Mouse (Mus musculus): ENCODE measurements around the gene Ccdc117. TPM values are rescaled to one million over a fixed set of nuclear protein-coding genes. Genes with fewer than 3 reads are reported as not detected.
"Not testable (repeated sequence)": the region's sequence is repeated elsewhere in the genome, so short reads cannot be mapped to it uniquely, and the experiment has no call there.

The Ccdc117 gene
- polyA plus RNA-seq, 1 experiment from 2014 or later, result 27.1 TPM

DNA sequence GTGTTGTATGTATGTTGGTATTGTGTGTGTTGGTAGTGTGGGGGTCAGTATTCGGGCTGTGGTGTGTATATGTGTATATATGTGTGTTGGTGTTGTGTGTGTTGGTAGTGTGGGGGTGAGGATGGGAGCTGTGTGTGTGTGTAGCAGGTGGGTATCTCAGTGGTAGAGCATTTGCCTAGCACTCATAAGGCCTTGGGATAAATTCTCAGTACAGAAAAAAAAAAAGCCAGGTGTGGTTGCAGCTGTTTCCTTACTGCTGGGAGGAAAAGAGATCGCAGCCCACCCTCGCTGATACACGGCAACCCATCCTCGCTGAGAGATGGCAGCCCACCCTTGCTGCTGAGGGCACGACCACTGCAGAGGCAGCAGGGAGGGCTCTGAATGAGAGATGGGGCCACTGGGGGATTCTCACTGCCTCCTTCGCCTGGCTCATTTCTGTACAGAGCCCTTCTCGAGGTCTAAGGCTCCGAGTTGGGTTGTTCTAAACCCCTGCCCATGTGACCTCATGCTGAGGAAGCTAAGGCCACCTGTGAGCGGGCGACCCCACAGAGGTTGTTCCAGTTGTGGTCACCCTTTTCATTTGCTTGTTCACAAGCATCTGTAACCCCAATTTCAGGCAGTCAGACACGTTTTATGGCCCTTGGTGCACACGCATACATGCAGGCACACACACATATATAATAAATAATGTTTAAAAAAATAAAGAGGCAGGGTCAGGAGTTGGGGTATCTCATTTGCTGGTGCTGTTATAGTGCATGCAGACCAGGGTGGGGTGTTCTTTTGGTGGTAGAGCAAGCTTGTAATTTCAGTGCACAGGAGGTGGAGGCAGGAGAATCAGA, 40.9 kb downstream of the Ccdc117 start:
- ATAC-seq (ENCODE audit: low FRiP score), result no peak
- H3K36me3 ChIP-seq (replicated peaks), result no peaks in the 10 kb centered on the region
- WGBS, result 81% methylated on average over 13 of the region's 13 CpGs
- H3K4me3 ChIP-seq (replicated peaks), result no peak overlapping the region
- H3K9me3 ChIP-seq, result no peaks in the 10 kb centered on the region
- no peaks in the 10 kb centered on the region for H3K27me3 ChIP-seq
- no peaks in the 10 kb centered on the region for H3K4me1 ChIP-seq
- no peak overlapping the region for H3K9ac ChIP-seq
- no peak overlapping the region for H3K4me2 ChIP-seq
- no peak overlapping the region for H3K27ac ChIP-seq

- ATAC-seq (ENCODE audit: low FRiP score), result no peak
- H3K4me1 ChIP-seq, result no peaks in the 10 kb centered on the region
- H3K4me3 ChIP-seq (replicated peaks), result no peak overlapping the region
- no peaks in the 10 kb centered on the region for H3K27me3 ChIP-seq
- H3K27ac ChIP-seq, result no peak overlapping the region
- no peaks in the 10 kb centered on the region for H3K36me3 ChIP-seq (replicated peaks)
- no peak overlapping the region for H3K4me2 ChIP-seq
- H3K9ac ChIP-seq, result no peak overlapping the region
- 91% methylated on average over 11 of the region's 11 CpGs for WGBS
- no peaks in the 10 kb centered on the region for H3K9me3 ChIP-seq
These were observed 41.9 kb downstream of the Ccdc117 start for GRCm38 (mm10) chr11:5499961-5500644.

- ATAC-seq (ENCODE audit: low FRiP score), result no peak
- Histone ChIP-seq H3K4me3 (replicated peaks) (no peak overlapping the region), H3K4me1 (no peaks in the 10 kb centered on the region), H3K4me2 (no peak overlapping the region), H3K9me3 (no peaks in the 10 kb centered on the region), H3K27me3 (no peaks in the 10 kb centered on the region), H3K36me3 (replicated peaks) (no peaks in the 10 kb centered on the region), H3K27ac (0 out of 2 replicates have a peak overlapping the region, but pooled peaks have one; percentile 5), H3K9ac (no peak overlapping the region)
- 84% methylated on average over 13 of the region's 13 CpGs for WGBS
These were observed 42.9 kb downstream of the Ccdc117 start for GRCm38 (mm10) chr11:5498931-5499661.

DNA sequence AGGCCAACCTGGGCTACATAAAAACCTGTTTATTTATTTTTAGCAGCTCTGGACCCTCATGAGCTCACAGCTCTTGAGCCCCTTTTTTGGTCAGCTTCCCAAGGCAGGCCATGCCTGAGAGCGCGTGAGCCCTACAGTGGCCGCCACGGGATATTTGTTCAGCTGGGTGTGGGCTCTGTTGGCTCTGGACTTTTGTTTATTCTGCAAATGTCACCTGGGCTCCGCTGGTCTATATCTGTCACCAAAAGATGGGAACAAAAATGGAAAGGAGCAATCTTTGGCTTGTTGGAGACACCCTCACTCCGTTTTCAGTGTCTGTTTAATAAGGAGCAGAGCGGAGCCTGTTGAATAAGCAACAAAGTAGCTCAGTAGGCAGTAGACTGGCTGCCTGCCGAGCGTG, 43.6 kb downstream of the Ccdc117 start:
- H3K4me3 ChIP-seq (replicated peaks), result no peak overlapping the region
- 85% methylated on average over 9 of the region's 9 CpGs for WGBS

DNA sequence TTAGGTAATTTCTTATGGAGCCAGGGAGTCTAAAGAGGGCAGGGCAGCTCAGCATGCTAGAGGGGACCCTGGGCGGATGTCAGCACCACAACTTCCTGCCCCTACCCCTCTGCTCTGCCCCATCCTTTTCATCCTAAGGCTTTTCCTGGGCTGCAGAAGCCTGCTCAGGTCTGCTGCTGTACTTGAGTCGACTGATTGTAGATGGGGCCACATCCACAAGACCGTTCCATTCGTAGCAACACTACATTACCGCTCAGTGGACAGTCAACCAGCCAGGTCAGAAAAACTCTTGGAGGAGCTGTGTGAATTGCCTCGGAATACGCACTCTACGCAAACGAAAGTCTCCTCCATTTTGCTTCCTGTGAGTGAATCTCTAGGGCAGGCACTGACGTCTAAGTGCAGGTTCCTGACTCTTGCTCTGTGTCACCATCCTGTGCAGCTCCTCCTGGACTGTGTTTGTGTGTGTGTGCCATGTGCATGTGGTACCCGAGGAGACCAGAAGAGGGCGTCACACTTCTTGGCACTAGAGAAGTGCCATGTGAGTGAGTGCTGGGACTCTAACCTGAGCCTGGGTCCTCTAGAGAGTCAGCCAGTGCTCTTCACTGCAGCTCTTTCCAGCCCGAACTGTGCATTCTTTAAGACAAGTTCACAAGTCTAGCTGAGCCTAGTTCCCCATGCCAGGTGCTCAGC, 45.3 kb downstream of the Ccdc117 start:
- WGBS, result 96% methylated on average over 13 of the region's 13 CpGs
- H3K4me1 ChIP-seq, result no peaks in the 10 kb centered on the region
- H3K9me3 ChIP-seq, result no peaks in the 10 kb centered on the region
- H3K27ac ChIP-seq, result no peak overlapping the region
- ATAC-seq (ENCODE audit: low FRiP score), result no peak
- H3K36me3 ChIP-seq (replicated peaks), result no peaks in the 10 kb centered on the region
- no peak overlapping the region for H3K9ac ChIP-seq
- H3K27me3 ChIP-seq, result no peaks in the 10 kb centered on the region
- H3K4me3 ChIP-seq (replicated peaks), result no peak overlapping the region
- no peak overlapping the region for H3K4me2 ChIP-seq

More for the DNA sequence above, 43.6 kb downstream of the Ccdc117 start:
- 0 out of 2 replicates have a peak overlapping the region, but pooled peaks have one; percentile 5 for H3K27ac ChIP-seq
- no peak overlapping the region for H3K4me2 ChIP-seq
- no peaks in the 10 kb centered on the region for H3K36me3 ChIP-seq (replicated peaks)
- no peak for ATAC-seq (ENCODE audit: low FRiP score)
- H3K4me1 ChIP-seq, result no peaks in the 10 kb centered on the region
- no peaks in the 10 kb centered on the region for H3K27me3 ChIP-seq
- H3K9ac ChIP-seq, result no peak overlapping the region
- no peaks in the 10 kb centered on the region for H3K9me3 ChIP-seq

DNA sequence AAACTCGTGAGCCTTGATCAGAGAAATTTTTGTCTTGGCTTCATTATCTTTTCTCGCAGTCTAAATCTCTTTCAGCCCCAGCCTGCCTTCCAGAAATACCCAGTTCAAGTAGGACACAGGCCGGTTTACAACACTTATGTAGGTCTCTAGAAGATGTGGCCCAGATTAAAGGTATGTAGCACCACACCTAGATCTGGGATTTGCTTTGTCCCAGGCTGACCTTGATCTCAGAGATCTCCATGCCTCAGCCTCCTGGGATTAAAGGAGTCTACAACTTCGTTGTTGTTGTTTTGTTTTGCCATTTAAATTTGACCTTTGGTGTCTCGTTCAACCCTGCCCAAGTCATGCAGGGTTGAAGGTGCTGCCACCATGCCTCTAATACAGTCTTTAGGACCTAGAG, 46.1 kb downstream of the Ccdc117 start:
- no peaks in the 10 kb centered on the region for H3K4me1 ChIP-seq
- no peaks in the 10 kb centered on the region for H3K36me3 ChIP-seq (replicated peaks)
- H3K4me2 ChIP-seq, result no peak overlapping the region
- no peak overlapping the region for H3K27ac ChIP-seq
- H3K9ac ChIP-seq, result no peak overlapping the region
- H3K27me3 ChIP-seq, result no peaks in the 10 kb centered on the region
- ATAC-seq (ENCODE audit: low FRiP score), result no peak
- 83% methylated on average over 5 of the region's 5 CpGs for WGBS
- H3K4me3 ChIP-seq (replicated peaks), result no peak overlapping the region
- H3K9me3 ChIP-seq, result no peaks in the 10 kb centered on the region

- no peak overlapping the region for H3K9ac ChIP-seq
- no peaks in the 10 kb centered on the region for H3K9me3 ChIP-seq
- no peaks in the 10 kb centered on the region for H3K27me3 ChIP-seq
- ATAC-seq (ENCODE audit: low FRiP score), result no peak
- no peaks in the 10 kb centered on the region for H3K4me1 ChIP-seq
- H3K4me2 ChIP-seq, result no peak overlapping the region
- H3K4me3 ChIP-seq (replicated peaks), result no peak overlapping the region
- no peak overlapping the region for H3K27ac ChIP-seq
- 52% methylated on average over 12 of the region's 12 CpGs for WGBS
- H3K36me3 ChIP-seq (replicated peaks), result no peaks in the 10 kb centered on the region
These were observed 46.6 kb downstream of the Ccdc117 start for GRCm38 (mm10) chr11:5495286-5495832.

- 72% methylated on average over 2 of the region's 2 CpGs for WGBS
- Histone ChIP-seq H3K36me3 (replicated peaks) (no peaks in the 10 kb centered on the region), H3K27me3 (no peaks in the 10 kb centered on the region), H3K4me1 (no peaks in the 10 kb centered on the region), H3K4me2 (no peak overlapping the region), H3K27ac (no peak overlapping the region), H3K9me3 (no peaks in the 10 kb centered on the region), H3K4me3 (replicated peaks) (no peak overlapping the region), H3K9ac (no peak overlapping the region)
- ATAC-seq (ENCODE audit: low FRiP score), result no peak
These were observed 48.1 kb downstream of the Ccdc117 start for GRCm38 (mm10) chr11:5493869-5494268.

DNA sequence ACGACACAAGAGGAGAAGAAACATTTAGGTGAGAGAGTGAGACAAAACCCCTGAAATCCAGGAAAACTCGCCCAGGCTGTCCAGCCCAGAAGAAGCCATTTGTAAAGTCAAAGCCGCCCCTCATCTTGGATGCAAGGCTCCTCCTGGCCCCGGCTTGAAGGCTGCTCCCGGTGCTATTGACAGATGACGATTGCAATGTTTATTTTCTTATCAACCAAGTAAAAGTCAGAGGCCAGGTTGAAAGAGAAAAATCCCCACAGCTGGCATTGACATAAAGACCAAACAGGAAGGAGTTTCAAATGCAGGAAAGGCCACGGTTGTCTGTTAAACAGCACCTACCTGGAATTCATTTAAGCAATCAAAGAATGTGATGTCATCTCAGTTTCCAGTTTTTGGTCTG, 50.1 kb downstream of the Ccdc117 start:
- Histone ChIP-seq H3K9ac (no peak overlapping the region), H3K27ac (no peak overlapping the region), H3K9me3 (no peaks in the 10 kb centered on the region), H3K36me3 (replicated peaks) (no peaks in the 10 kb centered on the region), H3K4me2 (no peak overlapping the region), H3K4me1 (no peaks in the 10 kb centered on the region), H3K4me3 (replicated peaks) (no peak overlapping the region), H3K27me3 (no peaks in the 10 kb centered on the region)
- no peak for ATAC-seq (ENCODE audit: low FRiP score)
- 82% methylated on average over 7 of the region's 7 CpGs for WGBS

DNA sequence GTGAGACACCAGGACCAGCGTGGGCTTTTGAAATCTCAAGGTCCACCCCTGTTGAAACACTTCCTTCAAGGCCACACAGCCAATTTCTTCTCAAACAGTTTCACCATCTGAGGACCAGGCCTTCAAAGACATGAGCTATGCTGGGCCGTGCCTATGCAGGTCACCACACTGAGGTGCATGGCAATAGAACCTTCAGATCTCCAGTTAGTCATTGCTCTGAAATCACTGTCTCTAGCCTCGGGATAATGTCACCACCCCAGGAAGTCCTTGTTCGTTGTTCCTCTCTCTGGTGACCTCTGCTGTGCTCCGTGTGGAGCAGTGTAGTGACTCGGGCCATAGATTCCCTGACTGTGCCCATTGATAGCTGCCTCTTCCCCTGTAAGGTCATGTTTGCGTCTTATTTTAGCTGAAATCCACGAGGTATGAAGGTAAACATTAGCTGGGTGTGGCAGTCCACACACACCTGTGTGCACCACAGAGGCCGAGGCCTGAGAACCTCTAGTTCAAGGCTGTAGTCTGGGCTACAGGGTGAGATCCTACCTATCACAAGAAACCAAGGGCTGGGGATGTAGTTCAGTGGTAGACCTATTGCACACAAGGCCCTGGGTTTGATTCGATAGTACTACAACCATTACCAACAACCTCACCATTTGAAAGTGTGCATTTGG, 50.9 kb downstream of the Ccdc117 start:
- no peaks in the 10 kb centered on the region for H3K36me3 ChIP-seq (replicated peaks)
- H3K4me2 ChIP-seq, result no peak overlapping the region
- no peak for ATAC-seq (ENCODE audit: low FRiP score)
- no peaks in the 10 kb centered on the region for H3K4me1 ChIP-seq
- H3K9me3 ChIP-seq, result no peaks in the 10 kb centered on the region
- H3K4me3 ChIP-seq (replicated peaks), result no peak overlapping the region
- WGBS, result 80% methylated on average over 10 of the region's 10 CpGs
- no peak overlapping the region for H3K9ac ChIP-seq
- no peaks in the 10 kb centered on the region for H3K27me3 ChIP-seq
- no peak overlapping the region for H3K27ac ChIP-seq

DNA sequence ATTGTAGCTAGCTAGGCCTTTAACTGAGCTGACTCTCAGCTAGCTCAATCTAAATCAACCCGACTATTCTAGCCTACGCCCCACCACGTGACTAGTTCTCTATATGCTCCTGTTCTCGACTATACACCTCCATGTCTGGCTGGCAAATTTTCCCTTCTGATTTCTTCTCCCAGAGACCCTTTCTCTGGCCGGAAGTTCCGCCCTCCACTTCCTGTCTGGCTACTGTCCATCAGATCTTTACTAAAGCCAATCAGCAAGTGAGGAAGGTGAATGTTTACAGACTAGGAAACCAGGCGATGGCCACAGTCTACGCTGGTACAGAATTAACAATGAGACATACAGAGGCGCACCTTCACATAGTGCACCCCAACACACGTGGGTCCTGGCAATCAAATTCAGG, 52.6 kb downstream of the Ccdc117 start:
- H3K4me2 ChIP-seq; H3K36me3 ChIP-seq (replicated peaks); H3K4me1 ChIP-seq; H3K27me3 ChIP-seq; ATAC-seq (ENCODE audit: low FRiP score); H3K27ac ChIP-seq; H3K9ac ChIP-seq; H3K4me3 ChIP-seq (replicated peaks); H3K9me3 ChIP-seq: not testable (repeated sequence)
- 90% methylated on average over 10 of the region's 10 CpGs for WGBS
